Mouse (Mus musculus): ENCODE measurements around the gene Lrmda. TPM values are rescaled to one million over a fixed set of nuclear protein-coding genes. Genes with fewer than 3 reads are reported as not detected.
"Not testable (repeated sequence)": the region's sequence is repeated elsewhere in the genome, so short reads cannot be mapped to it uniquely, and the experiment has no call there.

Lrmda gene
- polyA plus RNA-seq, 1 experiment = not detected

DNA sequence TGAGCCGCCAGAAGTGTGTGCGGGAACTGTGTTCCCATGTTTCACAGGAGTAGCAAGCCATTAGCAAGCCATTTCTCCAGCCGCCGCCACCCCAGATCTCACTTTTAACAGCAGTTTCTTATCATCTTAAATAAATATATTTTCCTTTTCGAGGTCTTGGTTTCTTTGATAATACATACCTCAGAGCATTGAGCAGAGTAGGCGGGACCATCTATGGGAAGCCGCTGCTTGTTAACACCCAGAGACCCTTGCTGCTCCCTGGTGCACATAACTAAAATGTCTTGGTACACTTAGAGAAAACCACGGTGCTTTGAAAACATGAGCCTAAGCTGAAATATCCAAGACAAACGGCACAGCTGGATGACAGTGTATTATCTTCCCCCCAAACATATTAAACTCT, 562.6 kb downstream of the Lrmda start:
- TF ChIP-seq POLR2A (IDR thresholded peaks at IDR 0.05; ENCODE audit: borderline replicate concordance, extremely low read depth, insufficient read depth, insufficient read length, poor library complexity, severe bottlenecking) (no peak), CTCF (IDR thresholded peaks at IDR 0.05; ENCODE audit: borderline replicate concordance, extremely low read depth, insufficient read depth, insufficient read length) (no peak)
- DNase-seq (ENCODE audit: low read depth) = no peak

DNA sequence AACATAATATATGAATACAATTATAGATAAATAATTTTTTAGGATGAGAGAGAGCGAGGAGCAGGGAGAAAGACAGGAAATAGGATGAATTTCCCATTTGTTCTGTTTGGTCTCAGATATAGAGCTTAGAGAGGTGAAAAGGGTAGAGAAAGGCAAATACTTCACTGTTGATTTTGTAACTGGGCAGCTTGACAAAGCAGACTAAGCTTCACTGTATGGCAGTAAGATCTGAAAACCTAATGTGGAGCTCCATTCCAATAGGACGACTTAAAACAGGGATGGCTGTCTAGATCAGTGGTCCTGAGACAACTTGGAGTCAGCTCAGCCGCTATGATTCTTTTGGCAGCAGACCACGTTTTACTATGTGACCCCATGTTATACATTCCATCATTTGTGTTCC, 566.8 kb downstream of the Lrmda start:
- TF ChIP-seq POLR2A (IDR thresholded peaks at IDR 0.05; ENCODE audit: borderline replicate concordance, extremely low read depth, insufficient read depth, insufficient read length, poor library complexity, severe bottlenecking) = no peak
- TF ChIP-seq CTCF (IDR thresholded peaks at IDR 0.05; ENCODE audit: borderline replicate concordance, extremely low read depth, insufficient read depth, insufficient read length) = no peak
- DNase-seq (ENCODE audit: low read depth) = no peak

GRCm38 (mm10) chr14:22586796-22587195, 567.3 kb downstream of the Lrmda start:
- no peak for DNase-seq (ENCODE audit: low read depth)
- TF ChIP-seq POLR2A (IDR thresholded peaks at IDR 0.05; ENCODE audit: borderline replicate concordance, extremely low read depth, insufficient read depth, insufficient read length, poor library complexity, severe bottlenecking) = no peak
- TF ChIP-seq CTCF (IDR thresholded peaks at IDR 0.05; ENCODE audit: borderline replicate concordance, extremely low read depth, insufficient read depth, insufficient read length) = no peak

GRCm38 (mm10) chr14:22587285-22587957, 567.9 kb downstream of the Lrmda start:
- no peak for DNase-seq (ENCODE audit: low read depth)
- TF ChIP-seq POLR2A (IDR thresholded peaks at IDR 0.05; ENCODE audit: borderline replicate concordance, extremely low read depth, insufficient read depth, insufficient read length, poor library complexity, severe bottlenecking) (no peak), CTCF (IDR thresholded peaks at IDR 0.05; ENCODE audit: borderline replicate concordance, extremely low read depth, insufficient read depth, insufficient read length) (no peak)

DNA sequence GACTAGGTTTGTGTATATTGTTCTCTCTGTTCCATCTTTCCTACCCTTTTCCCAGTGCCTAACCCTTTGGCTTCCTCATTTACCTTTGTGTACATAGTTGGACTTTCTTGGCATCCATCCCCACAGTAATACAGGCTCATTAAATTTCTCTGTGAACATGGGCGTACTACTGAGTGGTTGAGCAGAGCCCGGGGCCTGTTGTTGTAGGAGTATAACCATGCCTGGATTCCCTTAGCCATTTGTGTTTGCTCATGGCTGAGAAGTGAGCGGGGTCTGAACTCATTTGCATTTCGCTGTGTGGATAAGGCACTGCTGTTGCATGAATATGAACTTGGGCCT, 568.4 kb downstream of the Lrmda start:
- DNase-seq (ENCODE audit: low read depth) = peak; percentile 60
- TF ChIP-seq POLR2A (IDR thresholded peaks at IDR 0.05; ENCODE audit: borderline replicate concordance, extremely low read depth, insufficient read depth, insufficient read length, poor library complexity, severe bottlenecking) = no peak
- TF ChIP-seq CTCF (IDR thresholded peaks at IDR 0.05; ENCODE audit: borderline replicate concordance, extremely low read depth, insufficient read depth, insufficient read length) = no peak

DNA sequence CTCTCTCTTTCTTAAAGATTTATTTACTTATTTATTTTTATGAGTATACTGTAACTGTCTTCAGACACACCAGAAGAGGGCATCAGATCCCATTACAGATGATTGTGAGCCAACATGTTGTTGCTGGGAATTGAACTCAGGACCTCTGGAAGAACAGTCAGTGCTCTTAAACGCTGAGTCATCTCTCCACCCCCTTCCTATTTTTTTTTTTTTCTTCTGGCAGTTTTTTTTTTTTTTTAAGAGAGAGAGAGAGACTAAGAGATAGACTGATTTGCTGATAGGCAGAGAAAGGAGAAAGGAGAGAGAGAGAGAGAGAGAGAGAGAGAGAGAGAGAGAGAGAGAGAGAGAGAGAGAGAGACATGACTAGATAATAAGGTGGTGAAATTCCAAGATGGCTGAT, 568.9 kb downstream of the Lrmda start:
- not testable (repeated sequence) for DNase-seq (ENCODE audit: low read depth)

GRCm38 (mm10) chr14:22589503-22590215, 570.1 kb downstream of the Lrmda start:
- DNase-seq (ENCODE audit: low read depth) = no peak
- no peak for TF ChIP-seq POLR2A (IDR thresholded peaks at IDR 0.05; ENCODE audit: borderline replicate concordance, extremely low read depth, insufficient read depth, insufficient read length, poor library complexity, severe bottlenecking)
- TF ChIP-seq CTCF (IDR thresholded peaks at IDR 0.05; ENCODE audit: borderline replicate concordance, extremely low read depth, insufficient read depth, insufficient read length) = no peak

DNA sequence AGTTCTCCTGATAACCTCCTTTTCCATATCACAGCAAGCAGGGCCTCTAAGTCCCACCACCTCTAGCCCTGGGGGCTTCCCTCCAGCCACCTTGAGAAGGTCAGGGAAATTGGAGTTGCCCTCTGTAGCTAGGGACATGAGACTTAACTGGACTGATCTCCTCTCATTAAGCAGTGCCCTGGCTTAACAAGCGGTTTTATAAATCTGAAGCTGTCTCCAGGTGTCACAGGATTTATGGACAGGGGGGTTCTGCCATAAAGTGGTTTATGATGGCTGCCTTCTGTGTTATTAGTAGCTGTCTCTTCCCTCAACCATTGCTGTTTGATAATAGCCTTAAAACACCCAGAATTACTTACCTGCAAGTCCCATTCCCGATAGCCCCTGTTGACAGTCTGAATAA, 571.7 kb downstream of the Lrmda start:
- TF ChIP-seq CTCF (IDR thresholded peaks at IDR 0.05; ENCODE audit: borderline replicate concordance, extremely low read depth, insufficient read depth, insufficient read length) (no peak), POLR2A (IDR thresholded peaks at IDR 0.05; ENCODE audit: borderline replicate concordance, extremely low read depth, insufficient read depth, insufficient read length, poor library complexity, severe bottlenecking) (no peak)
- DNase-seq (ENCODE audit: low read depth) = no peak

DNA sequence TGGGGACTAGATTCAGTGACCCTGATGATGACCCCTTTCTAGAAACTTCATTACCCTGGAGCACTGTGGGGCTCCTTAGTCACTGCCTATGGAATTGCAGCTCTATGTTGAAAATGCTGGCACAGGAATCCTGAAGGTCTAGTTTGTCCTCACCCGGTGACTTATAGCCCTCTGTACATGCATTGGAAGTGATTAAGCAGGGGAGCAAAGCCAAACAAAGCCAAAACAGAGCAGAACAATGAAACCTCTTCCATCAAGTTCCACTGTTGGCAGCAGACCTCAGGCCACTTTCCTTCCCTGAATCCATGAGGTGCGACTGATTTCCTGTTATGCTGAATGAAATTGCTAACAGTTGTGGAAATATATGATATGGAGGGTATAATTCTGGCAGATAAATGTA, 578.0 kb downstream of the Lrmda start:
- no peak for TF ChIP-seq CTCF (IDR thresholded peaks at IDR 0.05; ENCODE audit: borderline replicate concordance, extremely low read depth, insufficient read depth, insufficient read length)
- no peak for TF ChIP-seq POLR2A (IDR thresholded peaks at IDR 0.05; ENCODE audit: borderline replicate concordance, extremely low read depth, insufficient read depth, insufficient read length, poor library complexity, severe bottlenecking)
- no peak for DNase-seq (ENCODE audit: low read depth)

DNA sequence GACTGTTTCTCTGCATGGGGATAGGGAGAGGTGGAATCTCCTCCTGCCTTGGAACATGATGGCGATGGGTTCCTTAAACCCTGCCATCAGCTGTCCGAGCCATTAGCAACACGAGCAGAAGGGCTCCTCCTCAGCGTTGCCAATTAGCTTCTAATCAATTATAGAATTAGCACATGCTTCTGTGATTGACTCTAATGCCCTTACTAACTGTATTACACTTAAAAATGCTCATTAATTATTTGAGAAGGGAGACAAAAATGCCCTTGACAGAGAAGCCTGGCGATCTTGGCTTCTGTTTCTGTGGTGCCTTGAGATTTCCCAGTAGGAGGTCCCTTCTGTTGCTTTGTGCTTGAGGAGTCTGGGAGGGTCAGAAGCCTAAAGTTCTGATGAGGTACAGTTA, 579.1 kb downstream of the Lrmda start:
- TF ChIP-seq POLR2A (IDR thresholded peaks at IDR 0.05; ENCODE audit: borderline replicate concordance, extremely low read depth, insufficient read depth, insufficient read length, poor library complexity, severe bottlenecking) (no peak), CTCF (IDR thresholded peaks at IDR 0.05; ENCODE audit: borderline replicate concordance, extremely low read depth, insufficient read depth, insufficient read length) (no peak)

GRCm38 (mm10) chr14:22600166-22600565, 580.7 kb downstream of the Lrmda start:
- DNase-seq (ENCODE audit: low read depth) = peak; percentile 63
- TF ChIP-seq POLR2A (IDR thresholded peaks at IDR 0.05; ENCODE audit: borderline replicate concordance, extremely low read depth, insufficient read depth, insufficient read length, poor library complexity, severe bottlenecking) = no peak
- no peak for TF ChIP-seq CTCF (IDR thresholded peaks at IDR 0.05; ENCODE audit: borderline replicate concordance, extremely low read depth, insufficient read depth, insufficient read length)

More for the DNA sequence above, 579.1 kb downstream of the Lrmda start:
- DNase-seq (ENCODE audit: low read depth) = peak; percentile 65

DNA sequence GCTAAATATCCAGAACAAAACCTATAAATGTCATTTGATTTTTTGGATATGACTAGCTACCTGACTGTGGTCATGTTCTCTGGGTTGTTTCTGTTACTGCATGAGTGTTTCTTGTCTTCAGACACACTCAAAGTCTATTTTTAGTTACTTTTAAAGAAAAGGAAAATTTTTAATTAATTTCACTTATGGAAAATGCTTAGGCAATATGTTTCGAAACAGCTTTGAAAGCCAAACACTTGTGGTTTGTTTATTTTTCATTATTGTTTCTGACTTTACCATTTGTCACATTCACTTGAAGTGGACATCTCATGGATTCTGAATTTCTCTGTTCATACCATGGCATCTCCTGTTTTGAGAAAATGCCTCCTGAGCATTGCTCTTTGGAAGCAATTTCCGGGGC, 582.8 kb downstream of the Lrmda start:
- TF ChIP-seq CTCF (IDR thresholded peaks at IDR 0.05; ENCODE audit: borderline replicate concordance, extremely low read depth, insufficient read depth, insufficient read length) (no peak), POLR2A (IDR thresholded peaks at IDR 0.05; ENCODE audit: borderline replicate concordance, extremely low read depth, insufficient read depth, insufficient read length, poor library complexity, severe bottlenecking) (no peak)
- no peak for DNase-seq (ENCODE audit: low read depth)
